Mouse (Mus musculus) forebrain, embryonic 13.5 days (tissue): ENCODE measurements around the gene Zbtb9. TPM values are rescaled to one million over a fixed set of nuclear protein-coding genes. Genes with fewer than 3 reads are reported as not detected.
"Not testable (repeated sequence)": the region's sequence is repeated elsewhere in the genome, so short reads cannot be mapped to it uniquely, and the experiment has no call there.

Experiments
- ATAC-seq: fragments of 200-750 bp; cut with Nextera tagmentation; 2 replicates; pipeline ENCODE4 v1.8.0; 2017
- H3K27ac ChIP-seq: fragments of 300-500 bp; sonication (generic); 2 replicates; pipeline ENCODE4 v1.5.1; 2015; ENCODE audit warnings: inconsistent platforms, mild to moderate bottlenecking, moderate library complexity
- H3K27me3 ChIP-seq: fragments of 300-500 bp; sonication (generic); 2 replicates; pipeline ENCODE4 v1.6.1; 2015; ENCODE audit warnings: mild to moderate bottlenecking, inconsistent platforms
- H3K36me3 ChIP-seq: fragments of 300-500 bp; sonication (generic); 2 replicates; pipeline ENCODE4 v1.6.1; 2015; ENCODE audit warnings: mild to moderate bottlenecking, inconsistent platforms; ENCODE audit not compliant: poor library complexity, severe bottlenecking
- H3K4me1 ChIP-seq: fragments of 300-500 bp; sonication (generic); 2 replicates; pipeline ENCODE4 v1.6.1; 2015; ENCODE audit warnings: inconsistent platforms
- H3K4me2 ChIP-seq: fragments of 300-500 bp; sonication (generic); 2 replicates; pipeline ENCODE4 v1.6.1; 2015; ENCODE audit warnings: inconsistent platforms, mild to moderate bottlenecking, moderate library complexity
- H3K4me3 ChIP-seq: fragments of 300-500 bp; sonication (generic); 2 replicates; pipeline ENCODE4 v1.5.1; 2015; ENCODE audit warnings: mild to moderate bottlenecking, inconsistent platforms
- H3K9ac ChIP-seq: fragments of 300-500 bp; sonication (generic); 2 replicates; pipeline ENCODE4 v1.6.1; 2015; ENCODE audit warnings: mild to moderate bottlenecking, inconsistent platforms
- H3K9me3 ChIP-seq: fragments of 300-500 bp; sonication (generic); replicated peaks from 2 replicates; pipeline ENCODE4 v1.6.1; 2016; ENCODE audit warnings: inconsistent platforms
- WGBS: fragments of 180-500 bp; shearing (Covaris S2); methylation state at CpG from one replicate; pipeline ENCODE4 v1.1.7; 2015; 5-methylcytosine and 5-hydroxymethylcytosine counted together
- polyA plus RNA-seq: library from polyadenylated mRNA; unstranded; fragments of >200 nt; fragmentation: Nextera tagmentation; extraction: Ambion mirVana; gene quantifications from 2 replicates; pipeline ENCODE4 v1.2.1, GENCODE M21; 2015

Zbtb9 gene
- 17.4 and 17.7 TPM in 2 replicates for polyA plus RNA-seq

GRCm38 (mm10) chr17:26972703-26973574 is at the start of gene Zbtb9:
Gene Zbtb9 (plus strand): TSS chr17:26973167.
- peak within 1 kb of the TSS; percentile 86 for H3K9ac ChIP-seq
- no peaks in the 10 kb centered on the region for H3K9me3 ChIP-seq
- H3K27me3 ChIP-seq: no peaks in the 10 kb centered on the region
- peaks cover 50% of the 10 kb centered on the region for H3K4me1 ChIP-seq
- H3K4me3 ChIP-seq: peak within 1 kb of the TSS; percentile 85
- H3K36me3 ChIP-seq: peaks cover 66% of the 10 kb centered on the region
- H3K27ac ChIP-seq: peak within 1 kb of the TSS; percentile 84
- H3K4me2 ChIP-seq: peak within 1 kb of the TSS; percentile 98
- ATAC-seq: peak; percentile 99
- WGBS: under 1% methylated on average over 75 of the region's 75 CpGs

GRCm38 (mm10) chr17:26925414-26925813 is 47.6 kb upstream of the Zbtb9 start:
- not testable (repeated sequence) for H3K9ac ChIP-seq, H3K4me1 ChIP-seq, H3K4me3 ChIP-seq, ATAC-seq, H3K9me3 ChIP-seq, H3K4me2 ChIP-seq, H3K27me3 ChIP-seq, H3K27ac ChIP-seq
- peaks cover 77% of the 10 kb centered on the region for H3K36me3 ChIP-seq
- WGBS: 94% methylated on average over 9 of the region's 9 CpGs

- ATAC-seq, H3K9ac ChIP-seq, H3K9me3 ChIP-seq, H3K4me2 ChIP-seq, H3K27me3 ChIP-seq, H3K27ac ChIP-seq, H3K4me3 ChIP-seq: not testable (repeated sequence)
- Histone ChIP-seq H3K36me3 (peaks cover 58% of the 10 kb centered on the region), H3K4me1 (peaks cover 19% of the 10 kb centered on the region)
- 72% methylated on average over 7 of the region's 7 CpGs for WGBS
Observed at GRCm38 (mm10) chr17:26931795-26932194, 41.2 kb upstream of the Zbtb9 start.

DNA sequence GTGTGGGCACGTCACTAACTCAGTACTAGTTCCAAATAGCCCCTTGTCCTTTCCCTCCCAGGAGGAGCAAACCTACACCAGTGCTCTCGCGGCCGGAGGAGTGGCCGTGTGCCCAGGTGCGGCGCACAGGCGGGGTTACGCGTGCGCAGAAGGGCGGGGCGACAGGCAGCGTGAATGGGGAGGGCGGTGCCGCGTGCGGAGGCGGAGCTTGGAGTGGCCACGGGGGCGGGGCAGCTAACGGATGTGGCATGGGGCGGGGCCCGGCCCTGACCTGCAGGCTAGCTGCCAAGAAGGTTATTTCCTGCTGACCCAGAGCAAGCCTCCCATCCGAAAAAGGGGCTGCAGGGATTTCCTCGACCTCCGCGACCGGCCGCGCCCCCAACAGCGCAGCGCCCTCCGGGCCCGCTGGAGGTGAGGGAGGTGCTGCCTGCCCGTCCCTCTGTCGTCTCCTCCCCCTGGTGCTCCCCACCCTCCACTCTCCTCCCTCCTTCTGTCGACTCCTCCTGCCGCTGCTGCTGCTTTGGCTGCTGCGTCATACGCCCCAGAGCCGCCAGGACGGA is 40.0 kb upstream of the Zbtb9 start, which contains the start of gene Phf1:
Phf1 (plus strand) TSS at position 214 of the 560 bp plus-strand sequence.
- Histone ChIP-seq H3K9me3 (no peaks in the 10 kb centered on the region), H3K36me3 (peaks cover 56% of the 10 kb centered on the region), H3K4me3 (peak within 1 kb of the TSS; percentile 65), H3K4me1 (peaks cover 28% of the 10 kb centered on the region), H3K4me2 (peak within 1 kb of the TSS; percentile 88), H3K27ac (peak within 1 kb of the TSS; percentile 81), H3K27me3 (no peaks in the 10 kb centered on the region), H3K9ac (peak within 1 kb of the TSS; percentile 82)
- ATAC-seq: peak; percentile 84
- WGBS: 0% methylated on average over 26 of the region's 43 CpGs

- no peaks in the 10 kb centered on the region for H3K27me3 ChIP-seq
- peak overlapping the region; percentile 82 for H3K9ac ChIP-seq
- H3K27ac ChIP-seq: peak overlapping the region; percentile 81
- peaks cover 55% of the 10 kb centered on the region for H3K36me3 ChIP-seq
- 10% methylated on average over 12 of the region's 13 CpGs for WGBS
- H3K4me3 ChIP-seq: peak overlapping the region; percentile 65
- H3K4me2 ChIP-seq: peak overlapping the region; percentile 88
- H3K4me1 ChIP-seq: peaks cover 33% of the 10 kb centered on the region
- ATAC-seq: peak; percentile 34
- no peaks in the 10 kb centered on the region for H3K9me3 ChIP-seq
Observed at GRCm38 (mm10) chr17:26933419-26933818, 39.5 kb upstream of the Zbtb9 start.

DNA sequence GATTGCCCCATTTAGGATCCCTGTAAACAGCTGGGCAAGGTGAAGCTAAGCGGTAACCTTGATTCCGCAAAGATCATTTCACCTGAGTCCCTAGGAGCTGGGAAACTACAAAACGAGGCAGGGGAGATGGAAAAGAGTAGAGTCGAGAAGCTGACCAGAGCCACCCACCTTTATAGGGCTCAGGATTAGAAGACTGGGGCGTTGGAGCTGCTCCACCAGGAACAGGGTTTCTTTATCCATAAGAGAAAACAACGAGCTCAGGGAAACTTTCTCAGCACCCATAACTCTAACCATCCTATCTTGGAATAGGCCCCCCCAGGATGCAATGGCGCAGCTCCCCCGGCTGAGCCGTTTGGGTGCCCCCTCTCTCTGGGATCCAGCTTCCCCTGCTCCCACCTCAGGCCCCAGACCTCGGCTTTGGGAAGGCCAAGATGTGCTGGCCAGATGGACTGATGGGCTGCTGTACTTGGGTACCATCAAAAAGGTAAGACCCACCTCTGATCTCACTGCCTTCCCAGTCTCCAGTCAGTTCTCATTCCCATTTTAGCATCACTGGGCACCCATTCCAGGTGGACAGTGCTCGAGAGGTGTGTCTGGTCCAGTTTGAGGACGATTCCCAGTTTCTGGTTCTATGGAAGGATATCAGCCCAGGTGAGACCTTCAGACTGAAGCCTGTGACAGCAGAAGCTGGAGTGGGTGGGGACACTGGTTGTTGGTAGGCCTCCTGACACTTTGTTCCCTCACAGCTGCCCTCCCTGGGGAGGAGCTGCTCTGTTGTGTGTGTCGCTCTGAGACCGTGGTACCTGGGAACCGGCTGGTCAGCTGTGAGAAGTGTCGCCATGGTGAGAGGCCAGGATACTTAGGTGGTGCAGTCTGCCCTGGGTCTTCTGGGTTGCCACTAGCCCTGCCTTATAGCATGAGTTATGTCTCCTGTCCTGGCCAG is 38.8 kb upstream of the Zbtb9 start:
- peaks cover 49% of the 10 kb centered on the region for H3K36me3 ChIP-seq
- peak overlapping the region; percentile 82 for H3K9ac ChIP-seq
- peak overlapping the region; percentile 65 for H3K4me3 ChIP-seq
- H3K4me1 ChIP-seq: peaks cover 38% of the 10 kb centered on the region
- H3K4me2 ChIP-seq: peak overlapping the region; percentile 88
- WGBS: 80% methylated on average over 16 of the region's 16 CpGs
- no peaks in the 10 kb centered on the region for H3K9me3 ChIP-seq
- H3K27me3 ChIP-seq: no peaks in the 10 kb centered on the region
- ATAC-seq: no peak
- H3K27ac ChIP-seq: no peak overlapping the region

- Histone ChIP-seq H3K36me3 (peaks cover 40% of the 10 kb centered on the region), H3K27ac (no peak overlapping the region), H3K4me3 (no peak overlapping the region), H3K4me1 (peaks cover 41% of the 10 kb centered on the region), H3K4me2 (no peak overlapping the region), H3K9me3 (no peaks in the 10 kb centered on the region), H3K27me3 (no peaks in the 10 kb centered on the region), H3K9ac (no peak overlapping the region)
- 94% methylated on average over 9 of the region's 9 CpGs for WGBS
- ATAC-seq: no peak
Observed at GRCm38 (mm10) chr17:26935027-26935426, 37.9 kb upstream of the Zbtb9 start.

DNA sequence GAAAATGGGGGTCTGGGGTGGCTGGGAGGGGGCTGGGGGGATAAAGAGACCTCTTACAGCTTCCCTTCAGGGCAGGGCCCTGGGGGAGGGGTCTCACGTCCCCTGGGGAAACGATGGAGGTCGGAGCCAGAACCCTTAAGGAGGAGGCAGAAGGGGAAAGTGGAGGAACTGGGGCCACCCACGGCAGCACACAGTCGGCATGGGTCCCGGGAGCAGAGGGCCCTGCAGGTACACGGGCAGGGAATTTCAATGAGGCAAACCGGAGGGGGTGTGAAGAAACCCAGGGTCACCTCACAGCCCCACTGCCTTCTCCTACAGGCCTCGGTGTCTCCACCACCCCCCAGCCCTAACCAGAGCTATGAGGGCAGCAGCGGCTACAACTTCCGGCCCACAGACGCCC is 36.5 kb upstream of the Zbtb9 start:
- H3K4me1 ChIP-seq: peaks cover 51% of the 10 kb centered on the region
- no peak overlapping the region for H3K27ac ChIP-seq
- no peak overlapping the region for H3K4me3 ChIP-seq
- WGBS: 84% methylated on average over 12 of the region's 12 CpGs
- no peaks in the 10 kb centered on the region for H3K9me3 ChIP-seq
- peaks cover 32% of the 10 kb centered on the region for H3K36me3 ChIP-seq
- H3K27me3 ChIP-seq: no peaks in the 10 kb centered on the region
- H3K4me2 ChIP-seq: no peak overlapping the region
- ATAC-seq: no peak
- H3K9ac ChIP-seq: no peak overlapping the region

- H3K27me3 ChIP-seq: no peaks in the 10 kb centered on the region
- no peak for ATAC-seq
- WGBS: 86% methylated on average over 15 of the region's 15 CpGs
- no peaks in the 10 kb centered on the region for H3K9me3 ChIP-seq
- no peak overlapping the region for H3K9ac ChIP-seq
- H3K4me2 ChIP-seq: peak overlapping the region; percentile 3; the same call in 1 of the 2 replicates
- H3K27ac ChIP-seq: no peak overlapping the region
- H3K4me1 ChIP-seq: peaks cover 57% of the 10 kb centered on the region
- peaks cover 32% of the 10 kb centered on the region for H3K36me3 ChIP-seq
- no peak overlapping the region for H3K4me3 ChIP-seq
Observed at GRCm38 (mm10) chr17:26936921-26937695, 35.9 kb upstream of the Zbtb9 start.

DNA sequence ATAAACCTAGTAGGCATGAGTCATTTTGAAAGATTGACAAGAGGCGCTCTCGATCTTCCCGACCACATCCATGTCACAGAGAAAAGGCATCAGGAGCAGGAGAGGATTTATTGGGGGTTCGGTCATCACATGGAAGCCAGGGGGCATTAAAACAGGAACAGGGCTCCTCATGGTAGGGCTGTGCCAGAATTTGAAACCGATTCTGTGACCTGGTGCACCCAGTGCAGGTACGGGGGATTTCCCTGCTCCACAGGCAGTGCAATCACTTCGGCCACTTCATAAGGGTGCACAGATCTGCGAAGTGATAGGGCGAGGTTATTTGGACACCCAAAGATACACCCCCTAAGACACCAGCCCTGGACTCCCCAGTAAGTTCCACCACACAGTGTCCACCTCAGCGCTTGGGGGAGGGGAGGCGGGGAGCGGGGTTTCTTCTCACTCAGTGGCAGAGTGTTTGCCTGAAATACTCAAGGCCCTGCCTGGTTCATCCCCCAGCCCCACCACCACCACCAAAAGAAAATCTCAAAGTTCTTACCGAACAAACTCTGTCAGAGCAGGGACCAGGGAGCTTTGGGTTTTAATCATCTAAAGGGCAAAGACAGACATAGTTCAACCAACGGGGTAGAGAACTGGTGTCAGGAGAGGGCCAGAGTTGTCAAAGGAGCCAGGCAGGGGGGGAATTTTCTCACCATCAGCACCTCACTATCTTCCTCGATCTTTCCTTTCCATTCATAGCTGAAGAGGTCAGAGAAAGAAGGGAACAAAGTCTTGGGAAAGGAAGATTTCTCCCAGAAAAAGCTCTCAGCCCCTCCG is 34.9 kb upstream of the Zbtb9 start:
- peaks cover 58% of the 10 kb centered on the region for H3K4me1 ChIP-seq
- H3K9me3 ChIP-seq: no peaks in the 10 kb centered on the region
- peak overlapping the region; percentile 93 for H3K4me2 ChIP-seq
- no peaks in the 10 kb centered on the region for H3K27me3 ChIP-seq
- H3K27ac ChIP-seq: no peak overlapping the region
- no peak for ATAC-seq
- H3K9ac ChIP-seq: peak overlapping the region; percentile 75
- peaks cover 32% of the 10 kb centered on the region for H3K36me3 ChIP-seq
- 60% methylated on average over 16 of the region's 16 CpGs for WGBS
- peak overlapping the region; percentile 63 for H3K4me3 ChIP-seq
